Mouse (Mus musculus): Measurements from ENCODE around the gene Gm6793.
A peak's percentile ranks its signal among the peaks of the same experiment; 100 is the strongest.

Gene Gm6793

DNA sequence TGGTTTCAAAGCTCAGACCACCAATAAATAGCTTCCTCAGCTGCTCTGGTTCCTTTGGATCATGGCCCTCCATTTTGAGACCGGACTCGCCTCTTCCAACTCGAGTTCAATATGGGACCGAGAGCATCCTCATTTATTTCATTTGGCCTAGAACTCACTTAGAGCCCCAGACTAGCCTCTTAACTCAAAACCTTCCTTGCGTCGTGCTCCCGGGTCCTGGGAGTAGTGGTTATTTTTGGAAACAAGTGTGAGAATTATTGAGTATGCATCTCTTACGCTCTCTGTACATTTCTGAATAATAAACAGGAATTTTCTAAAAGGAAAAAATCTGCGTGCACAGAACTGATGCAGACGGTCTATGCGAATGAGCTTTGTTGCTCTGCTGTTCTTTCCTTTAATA is at the start of gene Gm6793:
Gene Gm6793, minus strand, starts transcription at position 101 of the 400 bp plus-strand sequence.
- no peak for DNase-seq

DNA sequence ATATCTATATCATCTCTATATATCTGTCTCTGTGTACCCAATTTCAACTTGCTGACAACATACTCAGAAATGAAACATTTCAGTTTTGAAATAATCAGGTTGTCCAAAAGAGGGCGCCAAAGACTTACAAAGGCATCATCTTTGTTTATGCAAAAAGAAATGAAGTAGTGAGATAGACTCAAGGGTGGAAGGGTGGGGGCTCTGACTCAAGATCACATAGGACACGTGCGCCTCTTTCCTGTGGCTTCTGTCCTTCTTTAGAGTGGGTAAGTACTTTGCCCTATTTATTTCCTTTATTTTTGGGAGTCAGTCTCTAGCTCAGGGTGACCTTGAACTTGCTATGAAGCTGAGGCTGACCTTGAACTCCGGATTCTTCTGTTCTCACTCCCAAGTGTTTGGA is 46.5 kb upstream of the Gm6793 start:
- DNase-seq: peak; percentile 33 to 37

DNA sequence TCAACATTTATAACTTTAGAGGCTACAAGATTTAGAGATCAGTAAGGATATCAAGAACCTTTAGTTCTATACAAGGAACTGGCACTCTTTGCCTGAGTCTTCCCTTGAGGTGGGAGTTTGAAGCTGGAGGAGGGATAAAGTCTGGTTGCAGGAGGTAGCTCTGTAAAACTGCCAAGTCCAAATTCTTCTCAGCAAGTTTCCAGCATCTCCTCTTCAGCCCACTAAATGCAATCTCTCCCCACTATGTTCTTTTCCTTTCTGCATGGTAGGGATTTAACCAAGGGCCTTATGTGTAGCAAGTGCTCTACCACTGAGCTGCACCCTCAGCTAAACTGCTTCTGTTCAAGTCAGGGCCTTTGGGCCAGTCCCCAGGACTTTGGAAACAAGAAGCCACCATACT is 39.6 kb upstream of the Gm6793 start:
- DNase-seq: no peak

DNA sequence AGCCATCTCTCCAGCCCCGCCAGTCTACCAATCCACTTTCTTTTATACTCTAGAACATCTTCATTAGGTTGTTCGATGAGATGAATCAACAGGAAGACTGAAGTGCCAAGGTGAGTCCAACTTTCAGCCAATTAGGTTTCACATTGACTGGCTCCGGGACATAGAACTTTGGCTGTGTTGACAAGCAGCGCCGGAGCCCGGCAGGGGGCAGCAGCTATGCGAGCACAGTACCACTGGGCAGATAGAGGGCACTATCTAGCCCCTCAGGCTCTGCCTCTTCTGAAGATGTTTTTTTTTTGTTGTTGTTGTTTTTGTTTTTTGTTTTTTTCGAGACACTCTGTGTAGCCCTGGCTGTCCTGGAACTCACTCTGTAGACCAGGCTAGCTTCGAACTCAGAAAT is 36.7 kb upstream of the Gm6793 start:
- DNase-seq: no peak

DNA sequence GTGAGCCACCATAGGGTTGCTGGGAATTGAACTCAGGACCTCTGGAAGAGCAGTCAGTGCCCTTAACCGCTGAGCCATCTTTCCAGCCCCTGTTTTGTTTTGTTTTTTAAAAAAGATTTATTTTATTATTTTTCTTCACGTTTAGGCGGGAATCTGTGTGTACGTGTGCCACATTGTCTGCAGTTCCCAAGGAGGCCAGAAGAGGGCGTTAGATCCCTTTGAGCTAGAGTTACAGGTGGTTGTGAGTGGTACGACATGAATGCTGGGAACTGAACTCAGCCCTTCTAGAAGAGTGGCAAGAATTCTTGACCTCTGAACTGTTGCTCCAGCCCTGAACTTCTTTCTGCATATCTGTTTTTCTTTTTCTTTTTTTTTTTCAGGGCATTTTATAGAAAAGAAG is 35.1 kb upstream of the Gm6793 start:
- DNase-seq: no peak

DNA sequence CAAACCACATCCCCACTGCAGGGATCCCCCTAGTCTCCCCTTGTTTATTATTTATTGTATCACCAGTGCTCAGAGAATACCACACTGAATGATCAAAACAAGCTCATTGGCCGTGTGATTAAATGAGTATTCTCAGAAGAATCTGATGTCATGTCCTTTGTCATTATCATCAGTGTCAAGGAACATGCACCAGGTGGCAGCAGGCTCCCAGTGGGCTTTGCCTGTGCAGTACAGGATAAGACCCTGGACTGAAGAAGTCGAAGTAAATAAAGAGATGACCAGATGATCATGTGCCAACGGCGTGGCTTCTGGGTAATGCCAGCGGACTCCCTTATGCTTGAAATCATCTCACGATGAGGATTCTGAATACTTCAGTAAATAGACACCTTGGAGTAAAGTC is 33.5 kb upstream of the Gm6793 start:
- no peak for DNase-seq

DNA sequence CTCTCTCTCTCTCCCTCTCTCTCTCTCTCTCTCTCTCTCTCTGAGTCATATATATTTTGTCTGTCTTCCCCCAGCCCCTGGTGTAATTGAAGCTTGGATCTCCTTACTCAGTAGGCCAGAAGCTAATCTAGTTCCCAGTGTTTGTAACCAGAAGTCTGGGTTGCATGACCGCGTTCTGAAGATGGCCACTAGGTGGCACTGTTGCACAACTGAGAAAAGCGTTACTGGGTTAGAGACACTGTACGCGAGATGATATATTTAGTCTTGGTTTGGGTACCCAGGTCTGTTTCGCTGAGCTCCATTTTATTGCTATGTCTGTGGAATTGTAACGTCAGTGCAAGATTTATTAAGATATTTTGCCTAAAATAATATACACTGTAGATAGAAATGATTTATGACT is 31.1 kb upstream of the Gm6793 start:
- peak; percentile 77 to 78 for DNase-seq

DNA sequence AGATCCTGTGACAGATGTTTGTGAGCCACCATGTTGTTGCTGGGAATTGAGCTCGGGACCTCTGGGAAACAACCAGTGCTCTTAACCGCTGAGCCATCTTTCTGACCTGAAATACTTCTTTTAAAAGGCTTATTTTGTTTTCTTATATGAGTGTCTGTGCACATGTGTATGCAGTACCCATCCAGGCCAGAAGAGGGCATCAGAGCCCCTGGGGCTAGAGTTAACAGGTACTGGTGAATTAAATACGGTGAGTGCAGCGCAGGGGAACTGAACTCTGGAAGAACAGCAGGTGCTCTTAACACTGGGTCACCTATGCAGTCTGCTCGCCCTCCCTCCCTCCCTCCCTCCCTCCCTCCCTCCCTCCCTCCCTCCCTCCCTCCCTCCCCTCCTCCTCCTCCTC is 30.3 kb upstream of the Gm6793 start:
- DNase-seq: peak; percentile 18 to 26

DNA sequence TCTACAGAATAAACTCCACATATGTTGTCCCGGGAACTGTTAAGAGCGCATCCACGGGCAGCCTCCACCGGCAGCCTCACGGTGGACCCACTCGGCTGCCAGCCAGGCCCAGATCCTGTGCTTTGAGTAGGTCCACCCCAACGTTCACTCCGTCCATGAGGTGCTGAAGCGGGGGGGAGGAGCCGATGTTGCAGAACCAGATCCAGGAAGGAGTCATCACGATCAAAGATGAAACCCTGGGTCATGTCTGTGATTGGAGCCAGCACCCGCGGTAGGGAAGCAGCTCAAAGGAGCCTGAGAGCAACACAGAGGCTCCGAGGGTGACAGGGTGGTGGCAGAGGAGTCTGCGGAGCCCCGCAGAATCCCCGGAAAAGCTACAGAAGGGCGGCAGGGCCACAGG is 22.7 kb upstream of the Gm6793 start:
- no peak for DNase-seq

DNA sequence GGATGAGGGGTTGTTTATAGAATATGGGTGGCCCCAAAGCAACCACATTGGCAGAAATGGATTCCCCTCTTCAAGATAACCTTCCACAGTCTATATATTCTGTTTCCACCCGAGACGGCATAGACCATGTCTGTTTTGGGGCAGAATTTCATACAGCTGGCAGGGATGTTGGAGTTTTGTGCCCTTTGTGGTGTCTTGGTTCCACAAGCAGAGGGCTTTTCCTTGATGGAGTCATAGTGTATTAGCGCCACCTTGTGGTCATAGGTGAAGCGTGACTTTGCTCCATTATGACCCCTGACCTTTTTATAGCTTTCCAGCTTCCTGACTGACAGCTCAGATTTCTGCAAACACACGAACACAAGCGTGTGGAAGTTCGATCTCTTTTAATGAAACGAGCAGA is 19.8 kb upstream of the Gm6793 start:
- peak; percentile 53 to 55 for DNase-seq

DNA sequence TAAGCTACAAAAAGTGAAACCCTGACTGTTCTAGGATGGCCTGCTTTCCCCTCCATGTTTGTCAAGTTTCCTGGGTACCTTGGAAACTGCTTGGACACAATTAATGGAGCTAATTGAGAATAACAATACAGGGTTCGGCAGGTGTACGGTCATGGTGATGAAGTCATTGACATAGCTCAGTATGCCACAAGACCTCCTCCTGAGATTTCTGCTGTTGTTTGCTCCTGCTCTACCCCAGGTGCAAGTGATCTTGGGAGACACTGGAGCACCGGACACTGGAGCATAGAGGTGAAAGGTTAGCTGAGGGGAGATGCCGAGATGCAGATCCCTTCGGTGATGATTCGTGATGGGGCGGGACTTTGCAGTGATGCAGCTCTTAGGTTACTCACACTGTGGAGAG is 18.2 kb upstream of the Gm6793 start:
- no peak for DNase-seq

DNA sequence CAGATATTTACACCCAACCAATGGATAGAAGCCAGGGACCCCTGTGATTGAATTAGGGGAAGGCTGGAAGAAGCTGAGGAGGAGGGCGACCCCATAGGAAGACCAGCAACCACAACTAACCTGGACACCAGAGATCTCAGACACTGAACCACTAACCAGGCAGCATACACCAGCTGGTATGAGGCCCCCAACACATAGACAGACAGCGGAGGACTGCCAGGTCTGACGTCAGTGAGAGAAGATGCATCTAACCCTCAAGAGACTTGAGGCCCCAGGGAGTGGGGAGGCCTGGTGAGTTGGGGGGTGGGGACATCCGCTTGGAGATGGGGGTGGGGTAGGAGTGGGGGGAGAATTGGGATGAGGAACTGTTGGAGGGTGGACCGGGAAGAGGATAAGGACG is 15.8 kb upstream of the Gm6793 start:
- no peak for DNase-seq

DNA sequence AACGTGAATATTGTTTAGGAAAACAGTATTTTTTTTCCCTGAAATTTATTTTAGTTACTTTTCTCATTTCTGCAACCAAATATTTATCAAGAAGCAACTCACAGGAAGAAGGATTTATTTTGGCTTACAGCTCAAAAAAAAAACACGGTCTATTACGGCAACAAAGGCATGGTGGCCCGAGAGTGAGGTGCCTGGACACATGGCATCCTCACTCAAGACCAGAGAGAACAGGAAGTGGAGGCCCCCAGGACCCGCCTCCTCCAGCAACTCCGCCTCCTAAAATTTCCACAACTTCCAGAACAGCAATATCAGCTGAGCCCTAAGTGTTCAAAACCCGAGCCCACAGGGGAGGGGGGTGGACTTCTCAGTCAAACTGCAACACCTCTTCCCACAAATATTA is 14.6 kb upstream of the Gm6793 start:
- DNase-seq: no peak

DNA sequence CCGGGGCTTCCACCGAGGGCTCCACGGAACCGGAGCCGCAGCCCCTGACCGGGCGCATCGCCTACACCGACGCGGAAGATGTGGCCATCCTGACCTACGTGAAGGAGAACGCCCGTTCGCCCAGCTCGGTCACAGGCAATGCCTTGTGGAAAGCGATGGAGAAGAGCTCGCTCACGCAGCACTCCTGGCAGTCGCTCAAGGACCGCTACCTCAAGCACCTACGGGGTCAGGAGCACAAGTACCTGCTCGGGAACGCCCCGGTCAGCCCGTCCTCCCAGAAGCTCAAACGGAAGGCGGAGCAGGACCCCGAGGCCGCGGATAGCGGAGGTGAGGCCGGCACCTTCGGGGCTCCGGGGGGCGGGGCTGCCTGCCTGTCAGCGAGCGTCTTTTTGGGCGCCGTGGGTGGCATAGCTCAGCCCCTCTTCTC is 3.0 kb downstream of the Gm6793 start:
- peak; percentile 51 to 64 for DNase-seq

DNA sequence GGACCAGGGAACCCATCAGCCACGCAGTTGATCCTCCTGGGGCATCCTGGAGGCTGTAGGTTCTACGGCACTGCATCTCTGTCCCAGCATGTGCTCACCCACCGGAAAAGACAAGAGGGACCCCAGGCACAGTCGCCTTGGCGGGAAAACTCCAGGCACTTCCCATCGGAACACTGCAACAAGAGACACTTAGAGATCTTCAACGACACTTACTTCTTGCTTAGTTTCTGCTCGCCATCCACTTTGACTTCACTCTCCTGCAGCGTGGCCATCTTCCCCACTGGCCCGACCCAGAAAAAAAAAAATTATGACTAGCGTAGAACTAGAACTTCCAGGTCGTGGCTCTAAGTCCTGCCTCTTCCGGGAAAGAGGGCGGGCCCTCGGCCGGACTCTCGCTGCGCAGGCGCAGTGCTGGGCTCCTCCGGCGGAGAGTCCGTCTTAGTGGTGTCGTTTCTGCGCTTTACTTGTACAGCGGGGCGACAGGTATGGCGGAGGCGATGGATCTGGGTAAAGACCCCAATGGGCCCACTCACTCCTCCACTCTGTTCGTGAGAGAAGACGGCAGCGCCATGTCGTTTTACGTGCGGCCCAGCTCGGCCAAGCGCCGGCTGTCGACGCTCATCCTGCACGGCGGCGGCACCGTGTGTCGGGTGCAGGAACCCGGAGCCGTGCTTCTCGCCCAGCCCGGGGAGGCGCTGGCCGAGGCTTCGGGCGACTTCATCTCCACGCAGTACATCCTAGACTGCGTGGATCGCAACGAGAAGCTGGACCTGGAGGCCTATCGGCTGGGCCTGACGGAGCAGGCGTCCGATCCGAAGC is 3.6 kb downstream of the Gm6793 start, which contains the start of the genes Kars and Terf2ip:
Gene Kars, minus strand, starts transcription at position 327 of the 819 bp plus-strand sequence.
Gene Terf2ip, plus strand, starts transcription at position 402 of the 819 bp plus-strand sequence.
- peak; percentile 92 to 93 for DNase-seq

DNA sequence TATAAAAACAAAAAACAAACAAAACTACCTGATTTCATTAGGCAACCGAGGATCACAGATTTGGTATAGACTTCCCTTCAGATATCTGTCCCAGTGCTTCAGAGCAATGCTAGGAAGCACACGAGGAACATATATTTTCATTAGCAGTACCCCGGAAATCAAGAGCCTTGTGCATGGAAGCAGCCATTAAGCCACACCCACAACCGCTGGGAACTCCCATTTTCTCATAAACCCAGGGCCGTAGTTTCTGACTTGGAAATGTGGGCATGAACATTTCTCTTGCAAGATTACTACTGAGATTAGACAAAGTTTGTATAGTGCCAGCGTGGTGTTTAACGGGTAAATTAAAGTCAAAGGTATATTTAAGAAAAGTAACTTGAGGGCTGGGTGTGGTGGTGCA is 5.3 kb downstream of the Gm6793 start:
- DNase-seq: no peak

DNA sequence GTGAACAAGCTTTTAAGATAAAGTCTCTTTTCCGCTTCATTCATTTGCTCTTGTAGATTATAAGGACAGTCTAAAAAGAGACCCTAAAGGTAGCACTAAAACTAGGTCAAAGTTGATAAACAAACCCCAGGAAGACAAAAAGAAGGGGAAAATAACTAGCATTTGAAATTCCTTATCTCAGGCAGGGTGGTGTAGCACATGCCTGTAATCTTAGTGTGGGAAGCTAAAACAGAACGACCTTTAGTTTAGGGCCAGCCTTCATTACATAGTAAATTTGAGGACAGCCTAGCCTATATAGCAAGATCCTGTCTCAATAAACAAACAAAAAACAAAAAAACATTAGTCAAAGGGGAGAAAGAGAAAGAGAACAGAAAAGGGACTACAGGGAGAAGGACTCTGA is 7.2 kb downstream of the Gm6793 start:
- no peak for DNase-seq

DNA sequence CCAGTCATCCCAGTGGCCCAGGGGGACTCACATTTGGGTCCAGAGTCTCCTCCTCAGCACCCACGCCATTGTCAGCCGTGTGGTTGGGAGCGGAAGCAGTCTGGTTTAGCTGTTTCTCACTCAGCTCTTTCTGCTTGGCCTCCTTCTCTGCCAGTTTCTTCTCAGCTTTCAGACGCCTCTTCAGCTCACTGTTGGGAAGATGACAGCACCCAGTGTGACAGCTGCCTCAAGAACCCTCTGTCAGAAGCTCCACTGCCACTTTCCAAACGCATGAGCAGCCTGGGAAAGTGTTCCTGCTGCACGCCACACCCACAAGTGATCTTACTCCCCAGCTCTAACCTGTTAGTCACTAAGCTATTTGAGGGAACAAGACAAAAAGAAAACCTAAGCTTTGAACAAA is 9.2 kb downstream of the Gm6793 start:
- DNase-seq: no peak

DNA sequence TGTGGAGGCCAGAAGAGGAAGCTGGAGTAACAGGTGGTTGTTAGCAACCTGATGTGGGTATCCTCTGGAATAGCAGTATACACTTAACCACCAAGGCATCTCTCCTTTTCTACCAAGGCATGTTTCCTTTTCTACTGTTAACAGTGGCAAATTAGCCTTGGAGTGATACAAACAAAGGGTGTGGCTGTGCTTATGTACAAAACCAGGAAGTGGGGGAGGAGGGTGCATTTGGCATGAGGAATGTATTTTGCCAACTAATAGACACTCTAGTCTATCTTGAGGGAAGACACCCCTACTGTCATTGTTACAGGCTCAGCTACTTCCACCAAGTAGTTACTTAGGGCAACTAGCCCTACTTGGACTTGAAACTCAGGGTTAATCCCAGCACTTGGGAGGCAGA is 10.1 kb downstream of the Gm6793 start:
- DNase-seq: no peak

DNA sequence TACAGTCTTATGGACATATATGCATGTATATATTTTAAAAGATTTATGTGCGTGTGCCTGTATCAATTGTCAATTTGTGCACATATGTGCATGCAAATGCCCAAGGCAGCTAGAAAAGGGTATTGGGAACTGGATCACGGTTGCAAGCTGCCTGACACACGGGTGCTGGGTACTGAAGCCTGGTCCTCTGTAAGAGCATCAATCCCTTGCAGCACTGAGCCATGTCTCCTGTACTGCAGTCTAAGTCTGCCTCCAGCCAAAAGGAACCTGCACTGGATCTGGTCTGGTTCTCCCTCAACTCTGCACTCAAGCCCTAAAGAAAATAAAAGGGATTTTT is 22.2 kb downstream of the Gm6793 start:
- DNase-seq: no peak

DNA sequence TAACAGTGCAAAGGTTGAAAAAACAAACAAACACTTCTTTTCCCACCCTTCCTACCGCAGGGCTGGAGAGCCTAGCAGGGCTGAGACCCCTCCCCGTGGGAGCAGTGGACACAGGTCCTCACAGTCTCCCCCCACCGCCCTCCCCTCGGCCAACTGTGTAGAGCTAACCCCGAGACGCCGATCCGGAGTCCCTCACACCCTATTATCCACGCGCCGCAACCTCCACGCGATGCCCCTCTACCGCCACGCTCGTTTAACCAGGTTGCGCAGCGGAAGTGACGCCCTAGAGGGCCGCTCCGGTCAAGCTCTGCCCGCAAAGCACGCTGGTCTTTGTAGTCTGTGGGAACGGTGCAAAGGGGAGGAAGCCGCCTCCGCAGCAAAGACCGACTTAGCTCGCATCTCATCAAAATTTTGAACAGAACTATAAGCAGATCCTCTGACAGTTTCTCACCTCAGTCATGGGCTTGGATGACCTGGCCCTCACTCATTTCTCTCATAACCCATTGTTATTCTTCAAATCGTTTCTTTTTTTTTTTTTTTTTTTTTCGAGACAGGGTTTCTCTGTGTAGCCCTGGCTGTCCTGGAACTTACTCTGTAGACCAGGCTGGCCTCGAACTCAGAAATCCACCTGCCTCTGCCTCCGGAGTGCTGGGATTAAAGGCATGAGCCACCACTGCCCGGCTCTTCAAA is 22.7 kb downstream of the Gm6793 start, which contains the start of gene Adat1:
Gene Adat1, minus strand, starts transcription at position 290 of the 690 bp plus-strand sequence.
- DNase-seq: peak; percentile 84 to 85

DNA sequence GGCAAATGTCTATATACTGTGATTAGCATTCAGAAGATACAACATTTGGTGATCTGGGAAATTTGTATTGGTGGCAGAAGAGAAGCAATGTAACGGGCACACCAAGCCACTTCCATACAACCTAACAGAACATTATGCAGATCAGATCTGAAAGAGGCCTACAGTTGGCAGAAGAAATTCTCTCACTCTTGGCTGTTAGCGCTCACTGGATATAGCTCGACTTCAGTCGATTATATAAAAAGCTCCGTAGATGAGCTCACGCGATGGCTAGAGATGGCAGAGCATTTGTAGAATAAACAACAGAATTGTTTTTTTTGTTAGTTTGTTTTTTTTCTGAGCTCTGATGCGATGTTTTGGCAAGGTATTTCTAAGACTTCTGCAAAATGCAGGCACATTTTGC is 23.6 kb downstream of the Gm6793 start:
- no peak for DNase-seq

DNA sequence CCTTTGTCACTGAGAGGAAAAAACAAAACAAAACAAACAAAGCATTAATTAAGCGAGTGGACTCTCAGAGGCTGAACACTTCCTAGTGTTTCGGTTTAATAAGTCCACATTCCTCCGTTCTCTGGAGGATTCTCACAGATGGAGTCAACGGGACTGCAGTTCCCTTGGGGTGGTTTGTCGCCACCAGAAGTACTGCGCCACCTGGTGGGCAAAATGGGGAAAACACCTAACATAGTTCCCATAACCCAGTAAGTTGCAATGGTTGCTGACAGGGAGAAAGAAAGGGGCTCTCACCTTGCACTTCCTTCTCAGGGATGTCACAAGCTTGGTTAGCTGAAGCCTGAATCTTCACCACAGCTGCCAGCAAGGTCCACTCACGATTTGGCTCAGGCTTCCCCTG is 24.9 kb downstream of the Gm6793 start:
- peak; percentile 86 to 87 for DNase-seq

DNA sequence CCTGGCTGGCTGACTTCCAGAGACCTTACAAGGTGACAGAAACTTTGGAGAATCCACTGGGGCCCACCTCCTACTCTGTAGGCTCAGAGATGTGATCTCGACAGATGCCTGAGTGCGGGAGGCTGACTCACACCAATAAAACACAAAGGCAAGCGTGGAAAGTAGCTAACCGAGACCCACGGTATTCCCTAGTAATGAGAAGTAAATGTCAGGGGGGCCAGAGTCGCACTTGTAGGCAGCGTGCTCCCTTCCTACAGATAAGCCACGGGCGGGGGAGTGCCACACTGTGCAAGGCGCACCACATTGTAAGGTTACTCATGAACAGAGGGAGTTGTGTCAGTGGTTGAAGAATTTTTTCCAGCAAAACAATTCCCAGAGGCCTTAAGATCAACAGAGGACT is 30.3 kb downstream of the Gm6793 start:
- no peak for DNase-seq
